Mouse (Mus musculus) spleen, postnatal 10 days (tissue): ENCODE measurements at regions not wholly inside any gene's neighbourhood (a gene's known extent, or its start where the extent isn't known, plus 50 kb on each side); places are given as distances from the start of the nearest gene placed in this dataset.

Source experiments
- DNase-seq, 2 experiments: peaks; one replicate each; pipeline ENCODE4 v3.0.0; 2021 to 2022; ENCODE audit warnings: low spot score in 2 of 2

DNA sequence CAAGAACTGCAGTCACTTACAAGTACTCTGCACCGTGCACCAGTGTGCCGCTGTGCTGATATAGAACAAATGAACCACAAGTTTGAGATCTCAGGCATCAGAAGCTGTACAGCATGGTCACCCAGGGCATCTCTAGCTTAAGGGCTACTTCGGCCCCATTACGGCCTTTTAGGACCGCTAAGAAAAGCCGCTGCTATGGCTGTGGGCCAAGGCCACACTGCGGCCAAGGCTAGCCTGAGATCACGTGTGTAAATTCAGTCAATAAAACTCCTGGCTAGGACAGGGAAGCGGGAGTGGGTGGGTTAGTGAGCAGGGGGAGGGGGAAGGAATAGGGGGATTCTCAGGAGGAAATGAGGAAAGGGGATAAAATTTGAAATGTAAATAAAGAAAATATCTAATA, 50.9 kb upstream of the Atp12a start:
- no peak for DNase-seq

DNA sequence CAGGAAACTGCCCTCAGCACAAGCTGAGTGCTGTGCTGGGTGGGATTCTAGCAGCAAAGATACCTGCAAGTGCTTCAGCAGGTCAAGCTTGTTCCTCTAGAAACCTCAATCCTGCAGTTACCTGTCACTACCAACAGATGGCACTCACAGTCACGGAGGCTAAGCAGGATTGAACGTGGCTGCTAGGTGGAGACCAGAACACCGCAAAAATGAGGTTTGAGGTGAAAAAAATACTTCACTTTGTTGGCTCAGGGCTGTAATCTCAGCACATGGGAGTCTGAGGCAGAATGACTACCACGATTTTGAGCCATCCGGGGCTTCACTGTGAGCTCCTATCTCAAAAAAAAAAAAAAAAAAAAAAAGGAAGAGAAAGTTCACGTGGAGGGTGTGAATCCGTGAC, 50.4 kb upstream of the Atp12a start:
- DNase-seq: peak; percentile 17 to 52
